Mouse (Mus musculus): ENCODE measurements around the gene Gja4. TPM values are rescaled to one million over a fixed set of nuclear protein-coding genes. Genes with fewer than 3 reads are reported as not detected.

The Gja4 gene
- polyA plus RNA-seq, 1 experiment from 2014 or later = 20.9 TPM

DNA sequence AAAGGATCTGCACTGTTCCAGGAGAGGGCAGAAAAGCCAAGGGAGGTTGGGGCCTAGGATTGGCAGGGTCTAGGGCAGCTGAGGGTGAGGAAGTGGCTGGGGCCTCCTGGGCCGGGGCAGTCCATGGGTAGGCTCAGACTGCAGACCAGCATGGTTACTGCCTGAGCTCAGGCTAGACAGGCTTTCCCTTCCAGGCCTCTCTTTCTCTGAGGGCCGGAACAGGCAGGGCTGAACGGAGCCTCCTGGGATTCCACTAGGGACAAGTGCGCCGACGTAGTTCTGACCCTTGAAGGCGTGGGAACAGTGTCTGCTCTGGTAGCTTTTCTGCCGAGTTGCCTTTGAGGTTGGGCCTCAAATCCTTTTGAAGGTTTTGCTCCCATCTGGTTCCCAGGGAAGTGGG is 1.9 kb upstream of the Gja4 start:
- DNase-seq (ENCODE audit: low spot score) (no peak), ATAC-seq (no peak)
- H3K9ac ChIP-seq (ENCODE audit: low read length) = no peak overlapping the region
- H3K4me2 ChIP-seq (ENCODE audit: low read length) = no peak overlapping the region
- H3K27ac ChIP-seq (ENCODE audit: low read depth, low read length) = no peak overlapping the region
- H3K4me1 ChIP-seq (ENCODE audit: control insufficient read depth, insufficient read depth, low read length) = no peaks in the 10 kb centered on the region
- H3K27me3 ChIP-seq (replicated peaks; ENCODE audit: control insufficient read depth, insufficient read depth, low read length) = no peaks in the 10 kb centered on the region
- H3K4me3 ChIP-seq (ENCODE audit: low read depth, low read length) = no peak overlapping the region
- H3K36me3 ChIP-seq (ENCODE audit: control insufficient read depth, insufficient read depth, low read length) = no peaks in the 10 kb centered on the region
- no peaks in the 10 kb centered on the region for H3K9me3 ChIP-seq (replicated peaks; ENCODE audit: control insufficient read depth, low read length)
- 88% methylated on average over 7 of the region's 8 CpGs for WGBS

DNA sequence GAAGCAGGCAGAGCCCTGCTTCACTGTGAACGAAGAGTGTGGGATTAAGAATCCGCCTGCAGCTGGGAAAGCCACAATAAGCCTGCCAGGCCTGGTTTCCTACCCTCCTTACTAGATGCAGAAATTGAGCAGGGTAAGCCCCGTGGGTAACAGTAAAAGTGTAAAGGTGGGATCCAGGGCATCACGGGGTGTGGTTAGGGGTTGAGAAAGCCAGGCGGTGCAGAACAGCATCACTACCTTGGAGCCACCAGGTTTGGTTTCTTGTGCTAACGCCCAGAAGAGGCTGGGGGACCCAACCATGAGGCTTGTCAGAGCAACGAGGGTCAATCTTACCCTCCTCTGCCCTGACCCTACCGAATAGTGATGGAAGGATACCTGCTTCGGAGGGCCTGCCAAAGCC is 746 bp upstream of the Gja4 start:
- H3K4me3 ChIP-seq (ENCODE audit: low read depth, low read length) = no peak overlapping the region; the same call in 1 of the 2 replicates
- ATAC-seq (no peak), DNase-seq (ENCODE audit: low spot score) (no peak)
- H3K36me3 ChIP-seq (ENCODE audit: control insufficient read depth, insufficient read depth, low read length) = no peaks in the 10 kb centered on the region
- WGBS = 43% methylated on average over 9 of the region's 9 CpGs
- no peak overlapping the region for H3K9ac ChIP-seq (ENCODE audit: low read length)
- H3K4me1 ChIP-seq (ENCODE audit: control insufficient read depth, insufficient read depth, low read length) = no peaks in the 10 kb centered on the region
- H3K27me3 ChIP-seq (replicated peaks; ENCODE audit: control insufficient read depth, insufficient read depth, low read length) = no peaks in the 10 kb centered on the region
- H3K4me2 ChIP-seq (ENCODE audit: low read length) = peak overlapping the region; percentile 66; the same call in 1 of the 2 replicates
- H3K27ac ChIP-seq (ENCODE audit: low read depth, low read length) = no peak overlapping the region
- no peaks in the 10 kb centered on the region for H3K9me3 ChIP-seq (replicated peaks; ENCODE audit: control insufficient read depth, low read length)

DNA sequence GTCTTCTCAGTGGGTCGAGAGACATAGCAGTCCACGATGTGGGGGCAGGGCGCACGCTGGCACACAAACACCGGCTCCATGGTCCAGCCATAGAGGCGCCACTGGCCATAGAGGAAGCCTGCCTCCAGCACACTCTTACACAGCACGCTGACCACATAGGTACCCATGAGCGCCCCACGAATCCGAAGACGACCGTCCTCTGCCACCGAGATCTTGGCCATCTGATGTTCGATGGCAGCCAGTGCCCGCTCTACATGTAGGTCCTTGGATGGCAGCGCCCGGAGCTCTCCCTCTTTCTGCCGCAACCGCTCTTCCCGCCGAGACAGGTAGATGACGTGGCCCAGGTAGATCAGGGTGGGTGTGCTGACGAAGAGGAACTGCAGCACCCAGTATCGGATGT is 1.5 kb downstream of the Gja4 start:
- Histone ChIP-seq H3K36me3 (ENCODE audit: control insufficient read depth, insufficient read depth, low read length) (no peaks in the 10 kb centered on the region), H3K4me2 (ENCODE audit: low read length) (no peak overlapping the region), H3K4me1 (ENCODE audit: control insufficient read depth, insufficient read depth, low read length) (no peaks in the 10 kb centered on the region), H3K4me3 (ENCODE audit: low read depth, low read length) (no peak overlapping the region), H3K9me3 (replicated peaks; ENCODE audit: control insufficient read depth, low read length) (no peaks in the 10 kb centered on the region), H3K27ac (ENCODE audit: low read depth, low read length) (no peak overlapping the region), H3K27me3 (replicated peaks; ENCODE audit: control insufficient read depth, insufficient read depth, low read length) (no peaks in the 10 kb centered on the region), H3K9ac (ENCODE audit: low read length) (no peak overlapping the region)
- ATAC-seq (no peak), DNase-seq (ENCODE audit: low spot score) (no peak)
- 67% methylated on average over 24 of the region's 24 CpGs for WGBS

DNA sequence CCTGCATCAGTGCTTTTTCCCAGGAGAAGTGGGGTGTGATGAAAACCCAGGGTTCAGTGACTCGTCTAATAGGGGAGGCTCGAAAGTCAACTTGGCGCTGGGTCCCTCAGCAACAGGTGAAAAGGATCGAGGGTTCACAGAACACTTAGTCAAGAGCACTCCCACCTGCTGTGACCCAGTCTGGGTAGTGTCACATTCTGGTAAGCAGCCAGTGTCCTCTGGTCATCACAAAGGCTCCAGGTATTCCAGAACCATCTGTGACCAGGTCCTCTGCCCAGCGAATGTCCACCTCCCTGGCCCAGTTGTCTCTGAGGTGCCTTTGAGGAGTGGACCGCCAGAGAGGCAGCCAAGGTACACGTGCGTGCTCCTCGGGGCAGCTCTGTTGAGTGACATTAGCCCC is 2.3 kb downstream of the Gja4 start:
- ATAC-seq (no peak), DNase-seq (ENCODE audit: low spot score) (no peak)
- no peaks in the 10 kb centered on the region for H3K9me3 ChIP-seq (replicated peaks; ENCODE audit: control insufficient read depth, low read length)

DNA sequence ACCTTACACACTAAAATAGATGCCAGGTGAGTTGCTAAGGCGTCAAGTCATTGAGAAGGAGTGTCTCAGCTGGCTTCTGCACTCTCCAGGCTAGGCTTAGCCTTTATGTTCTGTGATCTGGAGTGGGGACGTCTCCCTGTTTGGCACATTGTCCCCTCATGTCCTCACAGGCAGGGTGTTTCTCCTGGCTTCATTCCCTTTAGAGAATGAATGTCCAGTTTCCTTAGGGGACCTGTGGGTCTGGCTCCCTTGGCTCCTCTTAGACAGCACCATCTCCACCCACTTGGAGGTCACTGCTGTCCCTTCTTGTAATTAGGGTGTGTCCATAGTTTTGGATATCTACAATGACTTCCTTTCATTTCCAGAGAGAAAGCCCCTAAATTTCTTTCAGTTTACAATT is 6.9 kb downstream of the Gja4 start:
- no peaks in the 10 kb centered on the region for H3K36me3 ChIP-seq (ENCODE audit: control insufficient read depth, insufficient read depth, low read length)
- no peaks in the 10 kb centered on the region for H3K9me3 ChIP-seq (replicated peaks; ENCODE audit: control insufficient read depth, low read length)
- no peaks in the 10 kb centered on the region for H3K4me1 ChIP-seq (ENCODE audit: control insufficient read depth, insufficient read depth, low read length)
- H3K4me3 ChIP-seq (ENCODE audit: low read depth, low read length) = no peak overlapping the region
- no peak overlapping the region for H3K9ac ChIP-seq (ENCODE audit: low read length)
- 65% methylated on average over 2 of the region's 2 CpGs for WGBS
- DNase-seq (ENCODE audit: low spot score) (no peak), ATAC-seq (no peak)
- H3K27me3 ChIP-seq (replicated peaks; ENCODE audit: control insufficient read depth, insufficient read depth, low read length) = no peaks in the 10 kb centered on the region
- H3K27ac ChIP-seq (ENCODE audit: low read depth, low read length) = no peak overlapping the region
- H3K4me2 ChIP-seq (ENCODE audit: low read length) = no peak overlapping the region

More for the DNA sequence above, 2.3 kb downstream of the Gja4 start:
- H3K4me3 ChIP-seq (ENCODE audit: low read depth, low read length) = no peak overlapping the region
- H3K4me1 ChIP-seq (ENCODE audit: control insufficient read depth, insufficient read depth, low read length) = no peaks in the 10 kb centered on the region
- no peaks in the 10 kb centered on the region for H3K27me3 ChIP-seq (replicated peaks; ENCODE audit: control insufficient read depth, insufficient read depth, low read length)
- H3K4me2 ChIP-seq (ENCODE audit: low read length) = no peak overlapping the region
- no peak overlapping the region for H3K9ac ChIP-seq (ENCODE audit: low read length)
- 60% methylated on average over 9 of the region's 9 CpGs for WGBS
- H3K27ac ChIP-seq (ENCODE audit: low read depth, low read length) = no peak overlapping the region
- no peaks in the 10 kb centered on the region for H3K36me3 ChIP-seq (ENCODE audit: control insufficient read depth, insufficient read depth, low read length)

DNA sequence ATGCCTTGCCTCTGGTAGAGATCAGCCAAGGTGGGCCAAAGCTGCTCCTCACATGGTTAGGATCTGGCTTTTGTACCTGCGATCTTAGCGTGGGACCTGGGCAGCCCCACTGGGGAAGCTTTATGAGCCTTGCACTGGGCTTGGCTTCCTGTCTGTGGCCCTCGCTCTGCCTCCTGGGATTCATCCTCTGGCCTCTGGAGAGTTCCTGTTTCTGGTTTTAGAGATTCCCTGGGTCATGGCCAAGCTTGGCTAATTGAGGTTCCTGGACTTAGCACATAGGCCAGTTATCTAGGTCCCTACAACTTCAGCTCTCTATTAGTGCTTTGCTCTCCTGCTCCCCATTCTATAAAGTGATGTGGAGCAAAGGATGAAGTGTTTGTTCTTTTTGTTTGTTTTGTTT is 10.0 kb downstream of the Gja4 start:
- no peak overlapping the region for H3K4me2 ChIP-seq (ENCODE audit: low read length)
- H3K27me3 ChIP-seq (replicated peaks; ENCODE audit: control insufficient read depth, insufficient read depth, low read length) = no peaks in the 10 kb centered on the region
- H3K9ac ChIP-seq (ENCODE audit: low read length) = no peak overlapping the region
- WGBS = 80% methylated on average over 3 of the region's 3 CpGs
- DNase-seq (ENCODE audit: low spot score) (no peak), ATAC-seq (no peak)
- H3K36me3 ChIP-seq (ENCODE audit: control insufficient read depth, insufficient read depth, low read length) = no peaks in the 10 kb centered on the region
- H3K4me3 ChIP-seq (ENCODE audit: low read depth, low read length) = no peak overlapping the region
- no peak overlapping the region for H3K27ac ChIP-seq (ENCODE audit: low read depth, low read length)
- H3K4me1 ChIP-seq (ENCODE audit: control insufficient read depth, insufficient read depth, low read length) = no peaks in the 10 kb centered on the region
- no peaks in the 10 kb centered on the region for H3K9me3 ChIP-seq (replicated peaks; ENCODE audit: control insufficient read depth, low read length)

DNA sequence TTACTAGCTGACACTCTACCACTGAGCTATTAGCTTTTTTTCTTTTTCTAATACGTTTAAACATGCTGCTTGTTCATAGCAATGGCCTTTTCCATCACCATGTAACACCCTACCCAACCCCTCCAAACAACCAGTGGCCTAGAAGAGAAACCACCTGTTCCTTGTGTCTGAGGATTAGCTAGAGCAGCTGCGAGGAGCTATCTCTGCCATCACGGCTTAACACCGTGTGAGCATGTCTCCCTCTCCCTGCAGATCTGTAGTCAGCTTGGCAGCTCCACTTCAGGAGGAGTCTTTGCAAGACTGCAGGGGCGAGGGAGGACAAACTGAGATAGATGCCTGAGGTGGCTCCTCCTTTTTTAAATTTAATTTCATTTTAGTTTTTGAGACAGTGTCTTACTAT is 13.3 kb downstream of the Gja4 start:
- 82% methylated on average over 5 of the region's 5 CpGs for WGBS
- Histone ChIP-seq H3K9me3 (replicated peaks; ENCODE audit: control insufficient read depth, low read length) (no peaks in the 10 kb centered on the region), H3K36me3 (ENCODE audit: control insufficient read depth, insufficient read depth, low read length) (no peaks in the 10 kb centered on the region), H3K27me3 (replicated peaks; ENCODE audit: control insufficient read depth, insufficient read depth, low read length) (no peaks in the 10 kb centered on the region), H3K4me3 (ENCODE audit: low read depth, low read length) (no peak overlapping the region), H3K27ac (ENCODE audit: low read depth, low read length) (no peak overlapping the region), H3K4me2 (ENCODE audit: low read length) (no peak overlapping the region), H3K4me1 (ENCODE audit: control insufficient read depth, insufficient read depth, low read length) (no peaks in the 10 kb centered on the region), H3K9ac (ENCODE audit: low read length) (no peak overlapping the region)
- ATAC-seq (no peak), DNase-seq (ENCODE audit: low spot score) (no peak)

DNA sequence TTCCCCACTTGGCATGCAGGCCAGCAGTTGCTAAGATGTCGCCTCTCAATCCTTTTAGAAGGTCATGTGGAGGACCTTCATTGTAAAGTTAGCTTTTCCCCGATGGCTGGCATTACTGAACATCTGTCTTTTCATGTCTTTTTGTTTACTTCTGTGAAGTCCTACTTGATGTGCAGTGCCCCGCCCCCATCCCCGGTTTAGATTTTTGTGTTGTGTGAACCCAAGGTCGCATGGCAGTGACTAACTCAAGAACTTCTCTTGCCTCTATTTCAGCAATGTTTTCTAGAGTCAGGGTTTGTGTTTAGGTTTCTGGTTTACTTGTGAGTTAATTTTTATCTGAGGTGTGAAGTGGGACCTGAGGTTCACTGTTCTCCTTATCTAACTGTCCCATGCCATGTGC is 21.2 kb downstream of the Gja4 start:
- ATAC-seq (no peak), DNase-seq (ENCODE audit: low spot score) (no peak)
- WGBS = 82% methylated on average over 5 of the region's 5 CpGs

DNA sequence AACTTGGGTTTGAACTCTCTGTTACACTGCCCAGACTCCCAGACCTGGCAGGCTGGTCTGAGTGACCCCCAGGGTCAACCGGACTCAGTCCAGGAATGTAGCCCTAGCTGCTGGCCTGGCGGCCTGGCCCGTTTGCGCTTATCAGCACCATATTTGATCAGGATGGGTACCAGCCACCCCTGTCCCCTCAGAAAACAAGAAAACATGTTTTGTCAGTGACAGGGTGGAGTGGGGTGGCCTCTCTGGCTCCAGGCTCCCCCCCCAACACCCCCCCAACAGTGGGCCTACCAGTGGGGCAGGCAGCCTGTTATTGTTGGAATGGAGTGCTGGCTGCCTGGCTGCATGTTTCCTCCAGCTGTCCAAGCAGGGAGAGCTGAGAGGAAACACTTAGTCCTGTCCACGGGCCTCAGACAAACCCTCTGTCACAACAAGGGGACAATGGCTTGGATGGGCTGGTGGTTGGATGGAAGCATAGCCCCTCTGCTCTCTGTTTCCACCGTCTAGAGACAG is 24.7 kb downstream of the Gja4 start:
- Histone ChIP-seq H3K27me3 (replicated peaks; ENCODE audit: control insufficient read depth, insufficient read depth, low read length) (no peaks in the 10 kb centered on the region), H3K4me1 (ENCODE audit: control insufficient read depth, insufficient read depth, low read length) (no peaks in the 10 kb centered on the region), H3K9ac (ENCODE audit: low read length) (no peak overlapping the region), H3K4me2 (ENCODE audit: low read length) (no peak overlapping the region), H3K9me3 (replicated peaks; ENCODE audit: control insufficient read depth, low read length) (no peaks in the 10 kb centered on the region), H3K27ac (ENCODE audit: low read depth, low read length) (no peak overlapping the region), H3K4me3 (ENCODE audit: low read depth, low read length) (no peak overlapping the region), H3K36me3 (ENCODE audit: control insufficient read depth, insufficient read depth, low read length) (no peaks in the 10 kb centered on the region)
- 78% methylated on average over 6 of the region's 6 CpGs for WGBS
- ATAC-seq (no peak), DNase-seq (ENCODE audit: low spot score) (no peak)

More for the DNA sequence above, 21.2 kb downstream of the Gja4 start:
- H3K4me1 ChIP-seq (ENCODE audit: control insufficient read depth, insufficient read depth, low read length) = no peaks in the 10 kb centered on the region
- H3K9me3 ChIP-seq (replicated peaks; ENCODE audit: control insufficient read depth, low read length) = no peaks in the 10 kb centered on the region
- H3K9ac ChIP-seq (ENCODE audit: low read length) = no peak overlapping the region
- H3K4me3 ChIP-seq (ENCODE audit: low read depth, low read length) = no peak overlapping the region
- no peaks in the 10 kb centered on the region for H3K36me3 ChIP-seq (ENCODE audit: control insufficient read depth, insufficient read depth, low read length)
- H3K27ac ChIP-seq (ENCODE audit: low read depth, low read length) = no peak overlapping the region
- no peaks in the 10 kb centered on the region for H3K27me3 ChIP-seq (replicated peaks; ENCODE audit: control insufficient read depth, insufficient read depth, low read length)
- H3K4me2 ChIP-seq (ENCODE audit: low read length) = no peak overlapping the region
